Mouse (Mus musculus): ENCODE measurements around the gene Cphx2.
"Not testable (repeated sequence)": the region's sequence is repeated elsewhere in the genome, so short reads cannot be mapped to it uniquely, and the experiment has no call there.

GRCm38 (mm10) chr14:26118550-26119000, 37.3 kb downstream of the Cphx2 start:
- not testable (repeated sequence) for TF ChIP-seq POLR2A (IDR thresholded peaks at IDR 0.05; ENCODE audit: insufficient read length, low read depth); E2F4 (IDR thresholded peaks at IDR 0.05; ENCODE audit: insufficient read depth); POLR2AphosphoS2 (IDR thresholded peaks at IDR 0.05; ENCODE audit: insufficient read length, low read depth); REST (IDR thresholded peaks at IDR 0.05; ENCODE audit: insufficient read depth, insufficient read length); USF1 (IDR thresholded peaks at IDR 0.05; ENCODE audit: low read depth); CEBPB (IDR thresholded peaks at IDR 0.05; ENCODE audit: insufficient read depth, poor library complexity, severe bottlenecking)
